Mouse (Mus musculus) lung, postnatal 0 days (tissue): Measurements from ENCODE around the gene Idh3a.

Source experiments
- CTCF ChIP-seq: IDR thresholded peaks from 2 replicates; pipeline ENCODE4 v1.5.1; 2016; ENCODE audit warnings: antibody characterized with exemption, mild to moderate bottlenecking
- EP300 ChIP-seq: IDR thresholded peaks from 2 replicates; pipeline ENCODE4 v1.6.1; 2016; ENCODE audit warnings: antibody characterized with exemption, mild to moderate bottlenecking, control low read depth

- no peak for TF ChIP-seq CTCF
- no peak for TF ChIP-seq EP300
These were observed 14.8 kb upstream of the Idh3a start for GRCm38 (mm10) chr9:54571130-54571839.
